Mouse (Mus musculus) heart, adult 2 months (tissue): ENCODE measurements around the gene Susd4.

Source experiments
- CTCF ChIP-seq: fragments of 200-600 bp; IDR thresholded peaks from 2 replicates; pipeline ENCODE4 v1.8.1; 2022; ENCODE audit warnings: antibody characterized with exemption, mild to moderate bottlenecking, moderate library complexity
- POLR2A ChIP-seq: fragments of 200-500 bp; IDR thresholded peaks from 2 replicates; pipeline ENCODE4 v1.6.1; 2011; ENCODE audit warnings: mild to moderate bottlenecking, low read depth, low read length, control low read depth; ENCODE audit not compliant: insufficient read depth

- TF ChIP-seq POLR2A, result no peak
- no peak for TF ChIP-seq CTCF
Measured at GRCm38 (mm10) chr1:182912591-182912990, 148.9 kb downstream of the Susd4 start.
